Mouse (Mus musculus) mature B cell (primary cell): Measurements from ENCODE around the gene Olfr223.
"Not testable (repeated sequence)": the region's sequence is repeated elsewhere in the genome, so short reads cannot be mapped to it uniquely, and the experiment has no call there.

Experiments used
- in situ Hi-C: fragments of 300-500 bp; cut with MboI; formaldehyde crosslinking; loops from 2 replicates; pipeline ENCODE4 v1.14.3; 2019

The Olfr223 gene

DNA sequence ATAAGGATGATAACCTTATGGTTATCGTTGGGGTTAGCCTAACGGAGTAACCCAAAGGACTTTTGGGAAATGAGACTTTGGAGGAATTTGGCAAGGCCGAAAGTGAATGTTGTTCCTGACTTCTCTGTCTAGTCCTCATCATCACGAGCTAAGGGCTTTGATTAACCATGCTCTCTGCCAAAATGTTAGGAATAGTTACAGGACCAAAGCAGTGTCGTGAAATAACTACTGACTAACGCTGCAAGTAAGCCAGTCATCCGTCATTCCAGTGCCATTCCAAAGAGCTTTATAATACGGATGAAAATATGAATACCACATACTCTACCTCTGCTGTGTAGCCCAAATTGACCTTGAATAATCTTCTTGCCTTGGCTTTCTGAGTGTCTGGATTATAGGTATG is 3.9 kb upstream of the Olfr223 start:
- in situ Hi-C loops: no loop called here

DNA sequence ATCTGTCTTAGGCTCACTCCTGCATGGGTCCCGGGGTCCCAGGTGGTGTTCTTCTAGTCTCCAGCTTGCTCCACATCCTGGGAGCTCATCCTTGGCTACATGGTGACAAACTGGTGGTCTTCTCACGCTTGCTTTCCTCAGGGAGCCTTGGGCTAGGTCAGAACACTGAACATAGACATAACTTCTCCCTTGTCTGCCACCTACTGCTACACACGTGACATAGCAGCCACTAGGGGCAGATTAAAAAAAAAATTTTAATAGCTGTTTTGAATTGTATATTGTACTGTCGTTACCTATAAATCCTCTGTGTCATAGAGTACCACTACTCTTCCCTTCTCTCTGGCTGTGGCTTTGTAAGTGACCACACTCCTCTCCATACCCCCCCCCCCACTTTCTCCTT is 3.0 kb upstream of the Olfr223 start:
- in situ Hi-C loops: no loop called here

GRCm38 (mm10) chr11:59589496-59589895 is 3.6 kb downstream of the Olfr223 start:
- in situ Hi-C loops: no loop called here

DNA sequence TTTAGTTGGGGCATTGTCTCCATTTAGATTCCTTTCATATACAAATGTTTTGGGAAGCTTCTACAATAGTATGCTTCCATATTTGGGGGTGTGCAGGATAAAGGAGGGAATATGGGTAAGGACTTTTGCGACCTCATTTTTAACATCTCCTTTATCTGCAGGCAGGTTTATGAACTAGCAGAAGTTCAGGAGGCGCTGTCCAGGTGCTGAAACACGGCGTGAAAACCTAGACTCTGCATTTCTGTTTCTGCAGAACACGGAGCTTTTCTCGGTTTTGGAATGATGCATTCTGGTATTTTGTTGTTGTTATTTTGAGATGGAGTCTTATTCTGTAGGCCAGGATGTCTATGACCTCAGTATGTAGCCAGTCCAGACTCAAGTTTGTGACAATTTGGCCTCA is 8.6 kb downstream of the Olfr223 start:
- in situ Hi-C loops: no loop called here

GRCm38 (mm10) chr11:59576135-59576534 is 17.0 kb downstream of the Olfr223 start, which contains the start of gene Olfr222:
Gene Olfr222, minus strand, starts transcription at chr11:59576235.
- in situ Hi-C loops: not testable (repeated sequence)

DNA sequence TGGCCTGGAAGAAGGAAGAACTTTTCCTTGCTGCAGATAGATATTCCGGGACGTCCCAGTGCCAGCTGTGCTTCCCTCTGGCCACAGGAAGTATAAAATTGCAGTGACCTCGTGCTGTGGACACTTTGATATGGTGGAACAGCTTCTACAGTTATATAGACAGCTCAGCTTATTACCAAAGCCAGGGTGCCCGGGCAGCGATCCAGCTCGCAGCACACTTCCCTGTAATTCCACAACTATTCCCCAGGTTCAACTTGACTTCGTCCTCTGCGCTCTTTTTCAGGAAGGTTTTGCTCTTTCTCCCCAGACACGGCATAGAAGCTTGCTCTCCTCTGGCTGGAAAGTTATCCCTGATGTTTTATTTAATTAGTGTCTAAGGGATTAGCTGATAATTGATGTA is 17.4 kb downstream of the Olfr223 start:
- in situ Hi-C loops: no loop called here

GRCm38 (mm10) chr11:59569306-59569705 is 23.8 kb downstream of the Olfr223 start:
- in situ Hi-C loops: no loop called here

GRCm38 (mm10) chr11:59562837-59563236 is 30.3 kb downstream of the Olfr223 start:
- in situ Hi-C loops: no loop called here

- in situ Hi-C loops: no loop called here
These were observed 30.8 kb downstream of the Olfr223 start for GRCm38 (mm10) chr11:59562336-59562735.

DNA sequence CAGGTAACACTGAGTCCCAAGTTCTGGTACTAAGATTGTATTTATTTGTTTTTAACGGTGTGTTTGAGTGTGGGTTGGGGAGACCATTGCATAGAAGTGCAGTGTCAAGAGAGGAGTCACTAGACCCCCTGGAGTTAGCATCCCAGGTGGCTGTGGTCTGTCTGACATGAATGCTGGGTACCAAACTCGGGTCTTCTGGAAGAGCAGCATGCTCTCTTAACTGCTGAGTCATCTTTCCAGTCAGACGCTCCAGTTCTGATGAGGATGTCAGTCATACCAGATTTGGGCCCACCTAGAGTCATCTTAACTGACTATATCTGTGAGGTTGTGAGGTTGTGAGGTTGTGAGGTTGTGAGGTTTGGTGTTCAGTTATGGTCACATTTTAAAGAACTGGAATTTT is 32.2 kb downstream of the Olfr223 start:
- in situ Hi-C loops: no loop called here

- in situ Hi-C loops: no loop called here
These were observed 38.6 kb downstream of the Olfr223 start for GRCm38 (mm10) chr11:59554535-59554934.

DNA sequence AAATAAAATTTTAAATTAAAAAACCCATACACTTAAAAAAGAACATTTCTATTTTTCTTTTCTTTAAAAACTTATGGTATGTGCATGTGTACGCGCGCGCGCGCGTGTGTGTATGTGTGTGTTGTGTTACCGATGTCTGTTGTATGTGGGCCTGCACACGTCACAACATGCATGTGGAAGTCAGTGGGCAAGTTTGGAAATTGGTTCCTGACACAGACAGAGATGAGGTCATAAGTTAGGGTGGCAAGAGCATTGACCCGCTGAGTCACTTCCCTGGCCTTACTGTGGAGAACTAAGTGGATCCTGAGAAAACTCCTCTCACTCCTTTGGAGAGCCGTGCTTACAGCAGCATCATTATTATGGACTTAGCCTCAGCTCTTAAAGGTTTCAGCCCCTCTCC is 39.0 kb downstream of the Olfr223 start:
- in situ Hi-C loops: no loop called here

DNA sequence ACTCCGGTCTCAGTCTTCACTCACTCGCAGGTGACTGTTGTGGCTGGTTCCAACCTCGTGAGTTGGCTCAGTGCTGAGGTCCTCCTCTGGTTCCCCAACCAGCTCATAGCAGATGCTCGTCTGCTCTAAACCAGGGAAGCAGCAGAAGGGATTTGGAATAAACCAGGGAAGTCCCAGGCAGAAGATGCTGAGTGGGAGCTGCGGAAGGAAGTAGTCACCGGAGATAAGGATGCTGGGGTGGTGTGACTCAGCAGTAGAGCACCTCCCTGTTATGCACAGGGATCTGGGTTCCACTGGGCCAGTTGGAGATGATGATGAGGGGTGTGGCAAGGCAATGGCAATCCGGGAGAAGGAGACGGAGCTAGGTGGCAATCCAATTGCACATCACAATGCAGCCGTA is 49.1 kb downstream of the Olfr223 start:
- in situ Hi-C loops: no loop called here

GRCm38 (mm10) chr11:59543376-59543775 is 49.7 kb downstream of the Olfr223 start:
- in situ Hi-C loops: no loop called here

DNA sequence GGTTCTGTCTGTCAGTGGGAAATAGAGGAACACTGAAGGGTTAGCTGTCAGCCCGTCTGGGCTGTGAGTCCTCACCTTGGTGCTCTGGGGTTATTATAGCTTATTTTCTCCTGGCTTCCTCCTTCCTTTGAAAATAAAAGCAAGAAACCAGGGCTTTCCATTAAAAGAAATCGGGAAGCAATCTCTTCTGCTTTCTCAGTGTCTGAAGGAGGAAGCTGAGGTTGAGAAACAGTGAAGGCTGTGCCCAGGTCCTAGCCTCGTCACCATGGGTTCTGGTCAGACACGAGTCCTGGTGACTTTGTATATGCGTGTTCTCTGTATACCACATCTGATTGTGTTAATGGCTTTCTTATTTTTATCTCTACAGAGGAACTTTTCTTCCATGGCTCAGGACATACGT is 50.6 kb downstream of the Olfr223 start:
- in situ Hi-C loops: no loop called here

- in situ Hi-C loops: no loop called here
These were observed 51.8 kb downstream of the Olfr223 start, which contains the start of gene Nlrp3 for GRCm38 (mm10) chr11:59541324-59541723. Gene Nlrp3, plus strand, starts transcription at chr11:59541568.

- in situ Hi-C loops: no loop called here
These were observed 53.0 kb downstream of the Olfr223 start for GRCm38 (mm10) chr11:59540123-59540522.
